Mouse (Mus musculus): ENCODE data around the gene Fmc1.

Gene Fmc1

DNA sequence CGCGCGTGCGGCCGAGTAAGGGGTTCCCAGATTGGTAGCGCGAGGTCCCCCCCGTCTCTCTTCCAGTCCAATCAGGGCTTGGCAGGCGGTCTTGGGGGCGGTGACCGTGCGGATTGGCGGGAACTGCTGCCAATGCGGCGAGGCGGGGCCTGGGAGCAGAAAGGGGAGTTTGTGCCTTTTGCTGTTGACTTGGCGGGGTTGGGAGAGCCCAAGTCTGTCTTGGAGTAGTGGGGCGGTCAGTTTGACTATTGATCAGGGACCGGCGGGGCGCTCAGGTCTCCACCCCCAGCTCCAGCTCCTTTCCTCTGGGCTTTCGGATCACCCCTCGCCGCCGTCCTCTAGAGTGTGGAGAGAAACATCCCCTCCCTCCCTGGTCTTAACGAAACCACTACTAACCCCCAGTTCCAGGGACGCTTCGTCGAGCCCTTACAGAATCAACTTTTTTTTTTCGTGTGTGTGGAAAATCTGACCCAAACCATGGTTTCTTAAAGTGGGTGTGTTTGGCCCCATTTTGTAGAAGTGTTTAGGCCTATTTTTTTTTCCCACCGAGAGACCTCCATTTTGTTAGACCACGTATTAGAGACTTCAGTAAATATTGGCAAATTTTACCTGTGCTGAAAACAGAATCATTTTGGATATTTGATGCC lies 18.8 kb downstream of the Fmc1 start:
- DNase-seq (ENCODE audit: low read depth) = peak; percentile 94

DNA sequence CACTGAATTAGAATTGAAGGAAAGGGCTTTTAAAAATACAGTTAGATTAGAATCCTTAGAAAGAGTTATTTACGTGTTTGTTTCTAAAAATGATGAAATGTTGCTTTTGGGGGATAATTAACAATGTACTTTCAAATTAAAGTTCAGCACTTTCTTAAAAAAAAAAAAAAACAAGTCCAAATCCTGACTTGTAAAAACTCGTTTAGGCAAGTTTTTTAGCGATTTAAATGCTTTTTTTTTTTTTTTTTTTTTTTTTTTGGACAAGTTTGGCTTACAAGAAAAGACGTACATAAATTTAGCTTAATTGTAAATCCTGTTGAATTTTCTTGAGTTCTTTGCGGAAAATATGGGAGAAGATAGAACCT lies 19.3 kb downstream of the Fmc1 start:
- no peak for DNase-seq (ENCODE audit: low read depth)

- no peak for DNase-seq (ENCODE audit: low read depth)
Measured at GRCm38 (mm10) chr6:38576096-38576495, 42.8 kb downstream of the Fmc1 start.

DNA sequence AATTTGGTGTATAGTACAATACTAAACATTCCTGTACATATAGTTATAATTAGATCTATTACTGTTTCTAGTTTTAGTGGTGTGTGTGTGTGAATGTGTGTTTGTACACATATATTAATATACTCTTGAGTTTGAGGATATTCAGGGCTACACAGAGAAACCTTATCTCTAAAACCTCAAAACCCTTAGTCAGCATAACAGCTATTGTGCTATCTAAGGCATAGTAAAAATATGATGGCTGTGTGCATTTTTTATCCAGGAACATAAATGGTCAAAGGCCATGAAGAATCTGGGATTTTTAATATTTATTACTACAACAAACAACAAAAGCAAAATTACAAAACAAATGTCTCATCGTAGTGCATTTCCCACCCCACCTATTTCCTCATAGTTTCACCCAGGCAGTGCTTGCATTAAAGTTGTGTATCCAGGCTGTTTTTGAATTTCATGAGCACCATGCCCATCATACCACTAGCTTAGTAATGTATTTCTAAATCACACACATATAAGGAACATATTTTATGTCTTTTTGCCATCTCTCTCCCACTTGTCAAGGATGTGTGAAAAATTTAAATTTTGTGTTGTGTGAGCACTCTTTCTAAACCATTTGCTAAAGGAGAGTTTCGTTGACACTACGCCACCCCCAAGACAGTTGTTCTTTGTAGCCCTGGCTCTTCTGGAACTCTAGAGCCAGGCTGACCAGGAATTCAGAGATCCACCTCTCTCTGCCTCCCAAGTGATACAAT lies 47.0 kb downstream of the Fmc1 start:
- no peak for DNase-seq (ENCODE audit: low read depth)

GRCm38 (mm10) chr6:38581711-38582110 lies 48.4 kb downstream of the Fmc1 start:
- no peak for DNase-seq (ENCODE audit: low read depth)

All from c-Kit-positive CD71-positive TER-119-negative erythroid progenitor cells, embryonic 14.5 days (primary cell).